Mouse (Mus musculus) liver, postnatal 0 days (tissue): ENCODE measurements around the gene Col25a1. TPM values are rescaled to one million over a fixed set of nuclear protein-coding genes. Genes with fewer than 3 reads are reported as not detected.

ENCODE experiments used
- ATAC-seq: fragments of 200-750 bp; cut with Nextera tagmentation; 2 replicates; pipeline ENCODE4 v1.8.0; 2017; ENCODE audit warnings: mild to moderate bottlenecking, moderate library complexity
- DNase-seq: peaks from one replicate; pipeline ENCODE4 v3.0.0-alpha.2; 2016
- H3K27ac ChIP-seq: fragments of 300-500 bp; sonication (generic); 2 replicates; pipeline ENCODE4 v1.5.1; 2014; ENCODE audit warnings: antibody characterized with exemption, moderate library complexity, mild to moderate bottlenecking, low read depth
- H3K27me3 ChIP-seq: fragments of 300-500 bp; sonication (generic); 2 replicates; pipeline ENCODE4 v1.6.1; 2014; ENCODE audit warnings: low read length, control low read depth, mixed read lengths; ENCODE audit not compliant: insufficient read depth
- H3K36me3 ChIP-seq: fragments of 300-500 bp; sonication (generic); replicated peaks from 2 replicates; pipeline ENCODE4 v1.6.1; 2014; ENCODE audit warnings: mild to moderate bottlenecking, control low read depth, low read length, moderate library complexity, mixed read lengths; ENCODE audit not compliant: insufficient read depth
- H3K4me1 ChIP-seq: fragments of 300-500 bp; sonication (generic); 2 replicates; pipeline ENCODE4 v1.6.1; 2014; ENCODE audit warnings: antibody characterized with exemption, mild to moderate bottlenecking, control low read depth; ENCODE audit not compliant: insufficient read depth
- H3K4me2 ChIP-seq: fragments of 300-500 bp; sonication (generic); 2 replicates; pipeline ENCODE4 v1.6.1; 2014; ENCODE audit warnings: low read depth, mild to moderate bottlenecking, low read length, moderate library complexity, mixed read lengths
- H3K4me3 ChIP-seq: fragments of 300-500 bp; sonication (generic); 2 replicates; pipeline ENCODE4 v1.5.1; 2014; ENCODE audit warnings: low read depth, low read length
- H3K9ac ChIP-seq: fragments of 300-500 bp; sonication (generic); replicated peaks from 2 replicates; pipeline ENCODE4 v1.6.1; 2014; ENCODE audit warnings: mild to moderate bottlenecking, moderate library complexity
- H3K9me3 ChIP-seq: fragments of 300-500 bp; sonication (generic); 2 replicates; pipeline ENCODE4 v1.6.1; 2016; ENCODE audit warnings: mild to moderate bottlenecking, control low read depth, low read length, mixed read lengths
- CTCF ChIP-seq: sonication (generic); IDR thresholded peaks from 2 replicates; pipeline ENCODE4 v1.5.1; 2016; ENCODE audit warnings: antibody characterized with exemption, low read depth
- EP300 ChIP-seq: IDR thresholded peaks from 2 replicates; pipeline ENCODE4 v1.6.1; 2016; ENCODE audit warnings: antibody characterized with exemption, low read depth, mild to moderate bottlenecking
- WGBS: fragments of 180-500 bp; shearing (Covaris S2); extraction: QIAGEN DNeasy Blood & Tissue Kit; methylation state at CpG from one replicate; pipeline ENCODE4 v1.1.7; 2014; ENCODE audit not compliant: insufficient replicate concordance; 5-methylcytosine and 5-hydroxymethylcytosine counted together
- polyA plus RNA-seq: library from polyadenylated mRNA; unstranded; fragments of >200 nt; fragmentation: Nextera tagmentation; extraction: Ambion mirVana; gene quantifications from 2 replicates; pipeline ENCODE4 v1.2.1, GENCODE M21; 2015

Col25a1 gene
- polyA plus RNA-seq, 1 experiment from 2014 or later, result 0.68 TPM

DNA sequence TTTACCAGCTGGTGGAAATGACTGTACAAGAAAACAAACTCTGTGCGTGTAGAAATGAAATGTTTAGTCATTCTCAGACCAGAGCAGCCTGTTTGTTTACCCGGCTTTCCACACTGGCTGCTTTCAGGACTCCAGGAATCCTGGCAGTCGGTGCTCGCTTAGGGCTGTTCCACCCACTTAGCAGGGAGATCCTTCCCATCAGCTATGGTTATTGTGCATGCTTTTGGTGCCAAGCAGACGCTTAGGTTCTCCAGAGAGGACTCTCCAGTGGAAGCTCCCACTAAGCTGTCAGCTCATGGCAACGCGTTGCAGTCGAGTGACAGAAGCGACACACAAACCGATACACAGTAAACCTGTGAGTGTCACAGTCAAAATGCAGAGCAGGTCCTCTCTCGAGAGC is 2.7 kb upstream of the Col25a1 start:
- WGBS, result 71% methylated on average over 11 of the region's 11 CpGs
- no peak for ATAC-seq

DNA sequence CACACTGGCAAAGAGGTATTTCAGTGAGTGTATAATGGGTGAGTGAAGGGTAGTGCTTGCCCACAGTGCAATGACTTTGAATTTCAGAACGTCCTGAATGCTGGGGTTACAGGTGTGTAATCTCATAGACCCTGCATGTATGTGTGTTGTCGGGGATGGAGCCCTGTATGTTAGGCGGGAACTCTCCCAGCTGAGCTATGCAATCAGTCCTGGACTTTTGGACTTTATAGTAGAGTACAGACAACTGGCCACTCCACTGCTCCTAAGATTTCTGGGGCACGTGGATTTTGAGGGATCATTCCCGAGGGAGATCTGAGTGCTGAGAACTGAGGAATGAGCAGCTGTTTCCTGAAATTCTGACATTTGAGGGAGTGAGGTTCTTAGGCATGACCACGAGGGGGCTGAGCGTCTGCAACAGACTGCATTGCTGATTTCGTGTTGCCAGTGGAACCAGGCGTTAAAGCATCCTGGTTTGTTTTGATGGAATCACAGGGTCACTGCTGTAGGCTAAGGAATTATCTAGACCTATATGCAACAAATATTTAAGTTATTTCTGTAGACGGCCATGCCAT is 1.6 kb upstream of the Col25a1 start:
- TF ChIP-seq CTCF, result peak; percentile 48
- TF ChIP-seq EP300, result no peak
- Histone ChIP-seq H3K9me3 (no peaks in the 10 kb centered on the region), H3K4me1 (no peaks in the 10 kb centered on the region; the same call in 1 of the 2 replicates), H3K4me2 (no peak overlapping the region), H3K27ac (no peak overlapping the region), H3K4me3 (no peak overlapping the region), H3K36me3 (no peaks in the 10 kb centered on the region), H3K27me3 (no peaks in the 10 kb centered on the region), H3K9ac (no peak overlapping the region)
- ATAC-seq, result no peak
- DNase-seq, result no peak
- 42% methylated on average over 10 of the region's 10 CpGs for WGBS

More for the DNA sequence above, 2.7 kb upstream of the Col25a1 start:
- Histone ChIP-seq H3K9ac (no peak overlapping the region), H3K36me3 (no peaks in the 10 kb centered on the region), H3K4me3 (no peak overlapping the region), H3K4me2 (no peak overlapping the region), H3K27ac (no peak overlapping the region), H3K9me3 (no peaks in the 10 kb centered on the region), H3K27me3 (no peaks in the 10 kb centered on the region), H3K4me1 (no peaks in the 10 kb centered on the region; the same call in 1 of the 2 replicates)
- TF ChIP-seq CTCF (no peak), EP300 (no peak)
- DNase-seq, result no peak

- H3K36me3 ChIP-seq, result no peaks in the 10 kb centered on the region
- H3K9ac ChIP-seq, result no peak overlapping the region
- H3K27ac ChIP-seq, result no peak overlapping the region
- DNase-seq, result no peak
- no peaks in the 10 kb centered on the region for H3K9me3 ChIP-seq
- ATAC-seq, result no peak
- no peaks in the 10 kb centered on the region for H3K4me1 ChIP-seq
- no peaks in the 10 kb centered on the region for H3K27me3 ChIP-seq
- no peak overlapping the region for H3K4me2 ChIP-seq
- H3K4me3 ChIP-seq, result no peak overlapping the region
- no peak for TF ChIP-seq EP300
- no peak for TF ChIP-seq CTCF
Measured at GRCm38 (mm10) chr3:130137204-130137603, 5.9 kb downstream of the Col25a1 start.

DNA sequence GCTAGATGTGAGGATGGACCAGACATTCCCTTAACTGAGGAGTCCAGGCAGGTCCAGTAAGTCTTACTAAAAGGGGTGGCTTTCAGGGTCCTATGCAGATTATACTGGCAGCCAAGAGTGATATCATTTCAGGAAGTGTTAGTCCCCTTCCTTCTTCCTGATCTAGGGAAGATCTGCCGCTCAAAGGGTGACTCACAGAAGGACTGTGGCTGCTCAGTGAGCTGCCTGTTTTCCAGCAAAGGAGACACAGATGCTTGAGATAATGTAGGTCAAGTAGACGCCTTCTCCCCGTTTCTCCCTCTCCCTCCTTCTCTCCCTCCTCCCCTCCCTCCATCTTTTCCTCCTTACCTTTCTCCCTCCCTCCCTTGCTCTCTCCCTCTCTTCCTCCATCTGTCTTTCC is 6.3 kb downstream of the Col25a1 start:
- DNase-seq (no peak), ATAC-seq (no peak)
- TF ChIP-seq EP300, result no peak
- no peak for TF ChIP-seq CTCF
- no peaks in the 10 kb centered on the region for H3K4me1 ChIP-seq
- H3K9me3 ChIP-seq, result no peaks in the 10 kb centered on the region
- 32% methylated on average over 3 of the region's 3 CpGs for WGBS
- no peak overlapping the region for H3K4me3 ChIP-seq
- no peak overlapping the region for H3K27ac ChIP-seq
- no peaks in the 10 kb centered on the region for H3K36me3 ChIP-seq
- no peak overlapping the region for H3K4me2 ChIP-seq
- H3K9ac ChIP-seq, result no peak overlapping the region
- H3K27me3 ChIP-seq, result no peaks in the 10 kb centered on the region

DNA sequence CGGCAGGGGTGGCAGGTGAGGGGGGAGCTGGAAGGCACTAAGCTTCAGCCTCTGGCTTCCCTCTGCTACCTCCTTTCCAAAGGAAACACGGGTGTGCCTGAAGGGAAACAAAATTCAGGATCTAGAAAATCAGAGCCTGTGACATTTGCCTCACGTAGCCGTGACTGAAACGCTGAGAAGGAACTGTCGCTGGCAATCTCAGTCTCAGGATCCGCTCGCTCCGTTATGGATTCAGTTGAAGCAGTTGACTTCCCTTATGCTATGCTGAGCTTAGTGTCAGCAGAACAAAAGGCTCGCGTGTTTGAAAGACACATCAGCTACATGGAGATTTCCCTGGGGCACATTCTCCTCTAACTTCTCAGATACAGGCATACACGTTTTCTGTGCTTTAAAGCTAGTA is 14.6 kb downstream of the Col25a1 start:
- H3K36me3 ChIP-seq, result no peaks in the 10 kb centered on the region
- TF ChIP-seq CTCF (no peak), EP300 (no peak)
- no peaks in the 10 kb centered on the region for H3K9me3 ChIP-seq
- no peaks in the 10 kb centered on the region for H3K27me3 ChIP-seq
- H3K4me2 ChIP-seq, result no peak overlapping the region
- ATAC-seq (no peak), DNase-seq (no peak)
- no peak overlapping the region for H3K9ac ChIP-seq
- 74% methylated on average over 12 of the region's 12 CpGs for WGBS
- no peaks in the 10 kb centered on the region for H3K4me1 ChIP-seq
- no peak overlapping the region for H3K4me3 ChIP-seq
- H3K27ac ChIP-seq, result no peak overlapping the region

DNA sequence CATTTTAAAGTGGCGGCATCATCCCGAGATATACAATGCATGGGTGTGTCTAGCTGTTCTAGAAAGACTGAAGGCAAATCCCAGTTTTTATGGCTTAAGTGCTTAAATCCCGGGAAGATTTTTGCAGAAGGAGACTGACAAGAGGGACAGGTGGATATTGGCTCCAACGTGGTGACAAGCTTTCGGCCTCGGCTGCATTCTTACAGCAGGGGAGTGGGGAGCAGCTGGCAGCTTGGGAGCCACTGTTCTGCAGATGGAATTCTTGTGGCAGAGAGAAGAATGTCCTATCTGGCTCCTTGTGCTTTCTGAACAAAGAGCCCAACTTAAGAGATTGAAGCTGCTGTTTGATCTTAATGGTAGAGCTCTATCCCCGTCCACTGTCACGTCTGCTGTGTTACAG is 16.5 kb downstream of the Col25a1 start:
- no peak for DNase-seq
- H3K4me3 ChIP-seq, result no peak overlapping the region
- 74% methylated on average over 8 of the region's 8 CpGs for WGBS
- H3K9ac ChIP-seq, result no peak overlapping the region
- H3K36me3 ChIP-seq, result no peaks in the 10 kb centered on the region
- no peak overlapping the region for H3K4me2 ChIP-seq
- H3K27ac ChIP-seq, result no peak overlapping the region
- TF ChIP-seq CTCF (no peak), EP300 (no peak)
- ATAC-seq, result no peak
- H3K4me1 ChIP-seq, result no peaks in the 10 kb centered on the region
- no peaks in the 10 kb centered on the region for H3K9me3 ChIP-seq
- H3K27me3 ChIP-seq, result no peaks in the 10 kb centered on the region

DNA sequence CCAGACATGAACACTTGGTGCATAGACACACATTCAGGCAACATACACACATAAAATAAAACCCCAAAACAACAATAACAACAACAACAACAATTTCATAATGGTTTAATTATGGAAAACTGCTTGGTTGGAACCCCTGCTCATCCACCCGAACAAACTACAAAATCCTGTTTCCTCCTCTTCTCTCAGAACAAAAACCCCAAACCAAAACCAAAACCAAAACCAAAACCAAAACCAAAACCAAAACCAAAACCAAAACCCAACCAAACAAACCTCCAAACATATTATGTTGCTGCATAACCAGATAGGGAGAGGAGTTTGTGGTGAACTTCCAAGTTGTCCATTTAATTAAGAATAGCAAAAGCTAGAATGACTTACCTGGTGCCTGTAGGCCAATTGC is 17.9 kb downstream of the Col25a1 start:
- no peaks in the 10 kb centered on the region for H3K9me3 ChIP-seq
- TF ChIP-seq CTCF (no peak), EP300 (no peak)
- H3K36me3 ChIP-seq, result no peaks in the 10 kb centered on the region
- no peak for DNase-seq
- 56% methylated on average over 1 of the region's 1 CpGs for WGBS
- no peak overlapping the region for H3K9ac ChIP-seq
- no peaks in the 10 kb centered on the region for H3K4me1 ChIP-seq
- H3K4me2 ChIP-seq, result no peak overlapping the region
- no peaks in the 10 kb centered on the region for H3K27me3 ChIP-seq
- no peak for ATAC-seq
- H3K4me3 ChIP-seq, result no peak overlapping the region
- no peak overlapping the region for H3K27ac ChIP-seq
